Mouse (Mus musculus) neural tube, embryonic 10.5 days (tissue): Measurements from ENCODE around the gene Gm49333.

Experiments used
- DNase-seq: peaks from one replicate; pipeline ENCODE4 v3.0.0-alpha.2; 2017; ENCODE audit warnings: low spot score; ENCODE audit errors: extremely low spot score

Gene Gm49333

DNA sequence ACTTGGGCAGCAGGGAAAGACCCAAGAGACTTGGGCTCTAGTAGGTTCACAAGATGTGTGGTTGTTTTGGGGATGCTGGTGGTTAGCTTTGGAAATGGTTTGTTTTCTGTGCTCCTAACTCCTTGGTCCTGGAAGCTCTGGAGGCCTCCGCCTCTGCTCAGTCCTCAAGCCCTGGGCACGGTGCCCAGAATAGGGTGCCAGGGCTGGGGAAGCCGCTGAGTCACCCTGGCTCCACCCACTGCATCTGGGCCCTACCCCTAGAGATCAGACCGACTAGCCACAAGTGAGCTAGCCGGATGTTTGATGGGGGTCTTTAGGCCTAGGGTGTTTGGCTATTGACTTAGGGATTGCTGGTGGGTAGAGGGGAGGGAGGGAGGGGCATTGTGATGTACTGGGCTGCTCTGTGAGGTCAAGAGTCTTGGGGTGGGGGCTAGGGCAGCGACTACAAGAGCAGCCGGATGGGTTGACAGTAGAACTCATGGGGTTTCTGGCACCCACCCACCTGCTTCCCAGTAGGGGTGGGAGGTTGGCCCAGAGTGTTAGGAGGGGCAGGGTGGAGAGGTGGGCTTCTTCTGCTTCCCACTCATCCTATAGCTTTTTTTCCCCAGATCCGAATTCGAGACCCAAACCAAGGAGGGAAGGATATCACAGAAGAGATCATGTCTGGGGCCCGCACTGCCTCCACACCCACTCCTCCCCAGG, 66.7 kb downstream of the Gm49333 start:
- DNase-seq = no peak

DNA sequence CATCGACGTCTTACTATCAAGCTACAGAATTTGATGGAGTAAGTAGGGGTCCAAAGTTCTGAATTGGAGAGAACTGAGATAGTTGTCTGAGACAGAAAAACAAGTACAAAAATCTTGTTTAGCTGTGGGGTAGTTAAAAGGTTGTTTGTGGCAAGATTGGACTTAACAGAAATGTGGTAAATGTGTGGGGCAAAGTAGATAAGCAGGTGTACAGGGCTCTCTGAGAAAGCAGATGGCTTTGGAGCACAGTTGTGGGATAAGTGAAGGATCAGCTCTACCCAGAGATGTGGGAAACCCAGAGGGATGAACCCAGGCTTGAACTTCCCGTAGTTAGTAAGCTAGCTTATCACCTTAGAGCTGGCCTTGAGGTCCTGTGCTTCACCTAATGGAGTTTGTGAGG, 79.4 kb downstream of the Gm49333 start:
- DNase-seq = no peak

DNA sequence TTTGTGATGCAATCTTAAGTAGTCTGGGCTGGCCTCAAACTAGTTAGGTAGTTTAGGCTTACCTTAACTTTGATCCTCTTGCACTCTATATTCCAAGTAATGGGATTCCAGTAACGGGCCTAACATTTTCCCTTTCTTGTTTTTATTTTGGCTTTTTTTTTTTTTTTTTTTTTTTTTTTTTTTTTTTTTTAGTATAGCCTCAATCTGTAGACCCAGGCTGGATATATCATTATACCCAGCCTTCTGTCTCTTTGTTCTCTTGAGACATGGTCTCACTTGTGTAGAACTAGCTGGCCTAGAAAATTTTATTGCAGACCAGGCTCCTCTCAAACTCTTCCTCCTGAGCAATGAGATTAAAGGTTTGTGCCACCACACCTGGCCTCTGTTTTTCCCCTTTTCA, 80.2 kb downstream of the Gm49333 start:
- DNase-seq = no peak

DNA sequence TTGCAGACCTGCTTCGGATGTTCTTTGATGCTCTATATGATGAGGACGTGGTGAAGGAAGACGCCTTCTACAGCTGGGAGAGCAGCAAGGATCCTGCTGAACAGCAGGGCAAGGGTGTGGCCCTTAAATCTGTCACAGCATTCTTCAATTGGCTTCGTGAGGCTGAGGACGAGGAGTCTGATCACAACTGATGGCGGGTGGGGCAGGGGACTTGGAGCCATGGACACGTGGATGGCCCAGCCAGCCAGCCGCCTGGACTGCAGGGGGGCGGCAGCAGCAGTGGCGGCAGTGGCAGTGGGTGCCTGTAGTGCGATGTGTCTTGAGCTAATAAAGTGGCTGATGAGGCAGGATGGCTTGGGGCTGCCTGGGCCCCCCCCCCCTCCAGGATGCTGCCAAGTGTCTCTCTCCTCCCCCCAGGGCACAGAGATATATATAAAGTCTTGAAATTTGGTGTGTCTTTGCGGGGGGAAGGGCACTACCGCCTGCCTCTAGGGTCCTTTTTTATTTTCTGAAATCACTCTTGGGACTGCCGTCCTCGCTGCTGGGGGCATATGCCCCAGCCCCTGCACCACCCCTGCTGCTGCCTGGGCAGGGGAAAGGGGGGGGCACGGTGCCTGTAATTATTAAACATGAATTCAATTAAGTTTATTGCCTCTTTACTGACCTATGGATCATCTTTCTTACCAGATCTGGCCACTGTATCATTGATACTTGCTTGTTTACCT, 81.0 kb downstream of the Gm49333 start:
- peak; percentile 30 for DNase-seq

- DNase-seq = peak; percentile 95
Measured at GRCm38 (mm10) chr16:20693111-20693701, 81.8 kb downstream of the Gm49333 start, which contains the start of gene Fam131a. Gene Fam131a, plus strand, starts transcription at chr16:20693241.

DNA sequence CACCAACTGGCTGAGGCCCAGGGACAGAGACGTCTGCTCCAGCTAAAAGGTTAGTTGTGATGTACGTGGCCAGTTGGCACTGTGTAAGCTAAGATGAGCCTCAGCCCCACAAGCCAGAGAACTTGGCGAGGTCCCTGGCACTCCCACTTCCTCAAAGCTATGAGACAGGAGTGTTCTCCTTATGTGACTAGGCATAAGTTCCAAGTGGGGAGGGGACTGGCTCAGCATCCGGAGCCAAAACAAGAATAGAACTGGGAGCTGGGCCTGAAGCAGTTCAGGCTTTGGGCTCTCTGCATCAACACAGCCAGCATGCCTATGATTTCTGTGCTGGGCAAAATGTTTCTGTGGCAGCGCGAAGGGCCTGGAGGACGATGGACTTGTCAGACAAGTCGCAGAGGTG, 83.4 kb downstream of the Gm49333 start:
- no peak for DNase-seq
